Mouse (Mus musculus): ENCODE results near the gene Ganab. TPM values are rescaled to one million over a fixed set of nuclear protein-coding genes. Genes with fewer than 3 reads are reported as not detected.
A peak's percentile ranks its signal among the peaks of the same experiment; 100 is the strongest.

Ganab gene
- polyA plus RNA-seq, 1 experiment from 2014 or later = 78.7 TPM

DNA sequence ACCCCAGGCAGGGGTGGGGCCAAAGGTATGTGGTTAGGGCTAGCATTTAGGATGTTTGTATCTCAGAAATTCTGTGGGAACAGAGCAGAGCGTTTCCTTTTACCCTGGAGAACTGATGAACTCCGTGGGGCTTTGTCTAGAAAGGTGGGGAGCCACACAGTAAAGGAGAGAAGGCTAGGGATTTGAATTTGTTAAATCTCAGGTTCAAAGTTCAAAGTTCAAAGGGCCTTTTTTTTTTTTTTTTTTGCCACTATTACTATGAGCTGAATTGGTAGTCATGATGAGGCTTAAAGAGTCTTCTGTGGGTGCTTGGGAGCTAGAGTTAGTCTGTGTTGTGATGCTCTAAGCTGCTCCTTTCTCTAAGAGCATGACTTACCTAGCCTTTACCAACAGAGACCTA is 38.9 kb downstream of the Ganab start:
- ATAC-seq (ENCODE audit: insufficient number of reproducible peaks, low FRiP score) = no peak
- WGBS = 91% methylated on average over 2 of the region's 2 CpGs

DNA sequence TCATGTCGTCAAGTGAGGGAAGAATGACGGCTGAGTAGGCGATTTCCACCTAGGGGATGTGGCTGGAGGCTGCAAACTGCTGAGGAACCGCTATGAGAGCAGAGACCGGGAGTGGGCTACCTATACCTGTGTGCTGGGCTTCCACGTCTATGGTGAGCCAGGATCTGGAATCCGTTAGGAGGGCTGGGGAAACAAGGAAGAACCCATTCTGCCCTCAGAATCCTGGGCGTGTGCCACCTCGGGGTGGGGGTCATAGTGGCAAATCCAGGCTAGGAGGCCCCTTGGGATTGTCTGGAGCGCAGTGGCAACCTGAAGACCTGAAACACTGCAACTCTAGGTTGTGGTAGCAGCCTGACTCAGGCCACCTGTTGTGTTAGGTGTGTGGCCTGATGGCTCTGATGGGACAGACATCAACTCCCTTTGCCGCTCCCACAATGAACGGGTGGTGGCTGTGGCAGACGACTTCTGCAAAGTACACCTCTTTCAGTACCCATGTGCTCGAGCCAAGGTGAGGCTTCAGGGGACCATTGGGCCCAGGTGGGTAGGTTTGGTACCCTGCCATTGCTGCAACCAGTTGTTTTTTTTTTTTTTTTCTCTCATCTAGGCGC is 42.8 kb downstream of the Ganab start:
- H3K4me1 ChIP-seq (replicated peaks) = peaks cover 35% of the 10 kb centered on the region
- H3K4me3 ChIP-seq = no peak overlapping the region
- WGBS = 78% methylated on average over 15 of the region's 15 CpGs
- H3K9me3 ChIP-seq (replicated peaks) = no peaks in the 10 kb centered on the region
- no peaks in the 10 kb centered on the region for H3K27me3 ChIP-seq (replicated peaks)
- no peak for ATAC-seq (ENCODE audit: insufficient number of reproducible peaks, low FRiP score)
- peak overlapping the region; percentile 77; the same call in 1 of the 2 replicates for H3K9ac ChIP-seq
- peak overlapping the region; percentile 72 for H3K4me2 ChIP-seq
- H3K27ac ChIP-seq (ENCODE audit: poor library complexity, severe bottlenecking) = no peak overlapping the region
- H3K36me3 ChIP-seq = peaks cover 53% of the 10 kb centered on the region

More for the DNA sequence above, 38.9 kb downstream of the Ganab start:
- Histone ChIP-seq H3K4me1 (replicated peaks) (peaks cover 13% of the 10 kb centered on the region), H3K4me3 (no peak overlapping the region), H3K27me3 (replicated peaks) (no peaks in the 10 kb centered on the region), H3K9ac (no peak overlapping the region), H3K4me2 (no peak overlapping the region), H3K9me3 (replicated peaks) (no peaks in the 10 kb centered on the region), H3K27ac (ENCODE audit: poor library complexity, severe bottlenecking) (no peak overlapping the region), H3K36me3 (peaks cover 61% of the 10 kb centered on the region)

DNA sequence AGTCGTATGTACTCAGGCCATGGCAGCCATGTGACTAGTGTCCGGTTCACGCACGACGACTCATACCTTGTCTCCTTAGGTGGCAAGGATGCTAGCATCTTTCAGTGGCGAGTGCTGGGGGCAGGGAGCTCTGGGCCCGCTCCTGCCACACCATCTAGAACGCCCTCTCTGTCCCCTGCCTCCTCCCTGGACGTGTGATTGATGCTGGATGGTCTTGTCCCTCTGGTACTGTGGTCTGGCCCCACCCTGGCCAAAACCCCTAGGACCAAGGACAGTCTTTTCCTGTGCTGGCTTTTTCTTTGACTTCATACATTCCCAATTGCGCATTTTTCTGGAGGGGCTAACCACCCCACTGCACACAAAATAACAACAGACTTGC is 43.3 kb downstream of the Ganab start:
- no peaks in the 10 kb centered on the region for H3K27me3 ChIP-seq (replicated peaks)
- no peak for ATAC-seq (ENCODE audit: insufficient number of reproducible peaks, low FRiP score)
- no peaks in the 10 kb centered on the region for H3K9me3 ChIP-seq (replicated peaks)
- peaks cover 35% of the 10 kb centered on the region for H3K4me1 ChIP-seq (replicated peaks)
- peak overlapping the region; percentile 88 for H3K4me3 ChIP-seq
- H3K27ac ChIP-seq (ENCODE audit: poor library complexity, severe bottlenecking) = peak overlapping the region; percentile 70; the same call in 1 of the 2 replicates
- peak overlapping the region; percentile 72 for H3K4me2 ChIP-seq
- WGBS = 36% methylated on average over 10 of the region's 10 CpGs
- H3K9ac ChIP-seq = peak overlapping the region; percentile 77
- H3K36me3 ChIP-seq = peaks cover 53% of the 10 kb centered on the region

DNA sequence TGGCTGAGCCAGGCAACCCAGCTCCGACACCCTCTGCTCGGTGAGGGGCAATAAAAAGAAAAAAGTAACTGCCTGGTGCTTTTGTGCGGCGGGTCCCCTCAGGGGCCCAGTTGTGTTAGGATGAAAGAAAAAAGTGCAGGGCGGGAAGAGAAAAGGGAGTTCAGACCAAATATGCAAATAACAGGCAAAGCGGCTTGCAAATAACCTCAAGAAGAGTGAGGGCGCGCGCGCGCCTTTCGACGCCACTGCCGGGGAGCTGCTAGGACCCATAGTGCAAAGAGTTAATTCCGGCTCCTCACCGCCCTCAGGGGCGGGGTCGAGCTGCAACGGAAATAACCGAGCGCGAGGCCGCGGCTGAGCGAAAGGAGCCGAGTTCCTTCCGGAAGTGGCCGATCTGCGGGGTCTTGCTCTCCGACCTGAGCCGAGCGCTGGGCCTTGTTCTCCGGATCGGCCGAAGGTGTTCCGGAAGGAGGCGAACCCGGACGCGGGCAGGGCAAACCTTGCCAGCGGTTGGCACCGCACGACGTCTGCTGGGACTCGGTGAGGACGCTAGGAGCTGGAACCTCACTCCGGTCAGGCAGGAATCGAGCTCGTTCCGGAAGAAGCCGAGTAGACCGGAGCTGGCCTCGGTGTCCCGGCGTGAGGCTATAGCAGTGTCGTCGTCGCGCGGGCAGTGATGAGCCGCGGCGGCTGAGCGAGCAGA is 43.8 kb downstream of the Ganab start, which contains the start of gene Mta2:
TSS of gene Mta2 (plus strand) at position 361 of the 703 bp plus-strand sequence.
- no peaks in the 10 kb centered on the region for H3K9me3 ChIP-seq (replicated peaks)

DNA sequence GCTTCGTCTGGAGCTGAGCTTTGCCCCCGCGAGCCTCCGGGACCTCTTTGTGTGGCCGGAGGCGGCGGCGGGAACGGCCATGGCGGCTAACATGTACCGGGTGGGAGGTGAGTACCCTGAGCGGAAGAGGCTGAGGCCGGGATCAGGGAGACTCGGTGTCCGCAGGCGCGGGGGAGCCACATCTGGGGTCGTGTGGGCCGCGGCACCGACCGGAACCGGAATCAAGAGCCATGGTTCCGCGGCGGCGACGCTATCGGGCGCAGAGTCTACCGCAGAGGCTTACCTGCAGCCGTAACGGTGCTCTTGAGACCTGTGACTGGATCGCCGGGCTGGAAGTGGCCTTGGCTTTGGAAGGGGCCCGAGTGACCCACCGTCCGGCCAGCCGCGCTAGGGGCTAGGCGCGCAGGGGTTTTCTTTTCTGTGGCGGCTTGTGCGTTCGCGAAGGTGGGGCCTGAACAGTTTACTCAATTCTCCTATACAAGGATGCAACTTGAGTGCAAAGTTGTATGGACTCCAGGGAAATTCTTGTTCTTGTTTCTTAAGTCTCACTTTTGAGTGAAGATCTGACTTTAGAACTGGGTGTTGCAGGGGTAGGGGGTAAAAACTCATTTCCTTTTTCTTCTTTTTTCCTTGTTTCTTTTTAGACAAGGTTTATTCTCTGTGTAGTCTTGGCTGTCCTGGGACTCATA is 44.5 kb downstream of the Ganab start:
- under 1% methylated on average over 46 of the region's 46 CpGs for WGBS
- peaks cover 35% of the 10 kb centered on the region for H3K4me1 ChIP-seq (replicated peaks)
- no peaks in the 10 kb centered on the region for H3K9me3 ChIP-seq (replicated peaks)
- peak overlapping the region; percentile 97 for H3K27ac ChIP-seq (ENCODE audit: poor library complexity, severe bottlenecking)
- H3K4me3 ChIP-seq = peak overlapping the region; percentile 88
- ATAC-seq (ENCODE audit: insufficient number of reproducible peaks, low FRiP score) = peak; percentile 68
- no peaks in the 10 kb centered on the region for H3K27me3 ChIP-seq (replicated peaks)
- H3K4me2 ChIP-seq = peak overlapping the region; percentile 72
- H3K9ac ChIP-seq = peak overlapping the region; percentile 98
- peaks cover 55% of the 10 kb centered on the region for H3K36me3 ChIP-seq

More for the DNA sequence above, 43.8 kb downstream of the Ganab start, which contains the start of gene Mta2:
- under 1% methylated on average over 64 of the region's 64 CpGs for WGBS
- Histone ChIP-seq H3K27ac (ENCODE audit: poor library complexity, severe bottlenecking) (peak within 1 kb of the TSS; percentile 97), H3K36me3 (peaks cover 54% of the 10 kb centered on the region), H3K4me2 (peak within 1 kb of the TSS; percentile 72), H3K9ac (peak within 1 kb of the TSS; percentile 98), H3K4me3 (peak within 1 kb of the TSS; percentile 88), H3K27me3 (replicated peaks) (no peaks in the 10 kb centered on the region), H3K4me1 (replicated peaks) (peaks cover 35% of the 10 kb centered on the region)
- ATAC-seq (ENCODE audit: insufficient number of reproducible peaks, low FRiP score) = peak; percentile 93

DNA sequence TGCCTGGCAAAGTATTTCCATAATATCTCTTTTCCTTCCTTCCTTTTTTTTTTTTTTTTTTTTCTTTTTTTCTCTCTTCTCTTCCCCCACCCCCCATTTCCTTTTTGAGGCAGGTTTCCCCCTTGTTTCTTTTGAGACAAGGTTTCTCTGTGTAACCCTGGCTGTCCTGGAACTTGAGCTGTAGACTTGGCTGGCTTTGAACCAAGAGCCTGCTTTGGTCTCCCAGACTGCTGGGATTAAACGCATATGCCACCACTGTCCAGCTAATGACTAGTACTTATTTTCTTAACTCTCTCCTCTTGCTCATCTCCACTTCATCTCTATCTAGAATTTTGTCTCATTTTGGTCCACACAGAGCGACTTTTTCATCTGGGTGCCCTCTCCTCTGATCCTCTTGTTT is 45.2 kb downstream of the Ganab start:
- Histone ChIP-seq H3K27ac (ENCODE audit: poor library complexity, severe bottlenecking) (peak overlapping the region; percentile 97), H3K9ac (peak overlapping the region; percentile 98), H3K9me3 (replicated peaks) (no peaks in the 10 kb centered on the region), H3K4me1 (replicated peaks) (peaks cover 35% of the 10 kb centered on the region), H3K36me3 (peaks cover 57% of the 10 kb centered on the region), H3K27me3 (replicated peaks) (no peaks in the 10 kb centered on the region), H3K4me2 (peak overlapping the region; percentile 72), H3K4me3 (peak overlapping the region; percentile 88)
- 60% methylated on average over 2 of the region's 2 CpGs for WGBS
- no peak for ATAC-seq (ENCODE audit: insufficient number of reproducible peaks, low FRiP score)

DNA sequence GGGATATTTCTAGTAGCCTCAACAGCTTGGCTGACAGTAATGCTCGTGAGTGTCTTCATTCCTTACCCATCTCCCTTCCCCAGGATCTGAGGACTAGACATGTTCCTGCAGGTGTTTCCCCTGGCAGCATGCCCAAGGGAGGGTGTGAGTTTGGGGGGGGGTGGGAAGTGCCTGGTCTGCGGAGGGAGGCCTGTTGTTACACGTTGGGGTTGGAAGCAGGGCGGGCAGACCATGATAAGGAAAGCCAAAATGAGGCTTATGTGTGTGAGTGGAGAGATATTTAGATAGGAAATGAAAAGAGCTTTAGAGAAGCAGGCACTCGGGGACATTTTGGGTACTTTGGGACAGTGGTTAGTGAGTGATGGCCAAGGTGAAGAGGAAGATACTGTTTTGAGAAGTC is 46.2 kb downstream of the Ganab start:
- Histone ChIP-seq H3K27ac (ENCODE audit: poor library complexity, severe bottlenecking) (peak overlapping the region; percentile 5), H3K36me3 (peaks cover 58% of the 10 kb centered on the region), H3K4me3 (peak overlapping the region; percentile 88), H3K4me2 (peak overlapping the region; percentile 72), H3K27me3 (replicated peaks) (no peaks in the 10 kb centered on the region), H3K9ac (peak overlapping the region; percentile 62; the same call in 1 of the 2 replicates), H3K4me1 (replicated peaks) (peaks cover 35% of the 10 kb centered on the region), H3K9me3 (replicated peaks) (no peaks in the 10 kb centered on the region)
- WGBS = 37% methylated on average over 5 of the region's 5 CpGs
- no peak for ATAC-seq (ENCODE audit: insufficient number of reproducible peaks, low FRiP score)

DNA sequence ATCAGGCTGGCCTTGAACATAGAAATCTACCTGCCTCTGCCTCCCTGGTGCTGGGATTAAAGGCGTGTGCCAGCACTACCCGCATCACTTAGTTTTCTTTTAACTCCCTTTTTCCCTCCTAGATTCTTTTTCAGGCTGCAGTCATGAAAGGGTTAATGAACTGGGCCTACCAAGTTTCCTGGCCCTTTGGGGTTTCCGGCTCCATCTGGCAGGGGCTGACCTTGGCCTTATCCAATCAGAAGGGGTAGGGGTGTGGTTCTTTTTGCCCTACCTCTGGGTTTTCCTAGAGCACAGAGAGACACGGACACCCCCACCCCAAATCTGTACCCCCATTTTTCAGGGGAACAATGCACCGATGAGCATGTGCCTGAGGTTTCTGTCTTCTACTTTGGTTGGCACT is 46.9 kb downstream of the Ganab start:
- Histone ChIP-seq H3K9ac (peak overlapping the region; percentile 33; the same call in 1 of the 2 replicates), H3K4me1 (replicated peaks) (peaks cover 35% of the 10 kb centered on the region), H3K27ac (ENCODE audit: poor library complexity, severe bottlenecking) (peak overlapping the region; percentile 13), H3K36me3 (peaks cover 60% of the 10 kb centered on the region), H3K27me3 (replicated peaks) (no peaks in the 10 kb centered on the region), H3K4me2 (peak overlapping the region; percentile 50), H3K9me3 (replicated peaks) (no peaks in the 10 kb centered on the region), H3K4me3 (peak overlapping the region; percentile 18)
- WGBS = 39% methylated on average over 5 of the region's 5 CpGs
- ATAC-seq (ENCODE audit: insufficient number of reproducible peaks, low FRiP score) = no peak

DNA sequence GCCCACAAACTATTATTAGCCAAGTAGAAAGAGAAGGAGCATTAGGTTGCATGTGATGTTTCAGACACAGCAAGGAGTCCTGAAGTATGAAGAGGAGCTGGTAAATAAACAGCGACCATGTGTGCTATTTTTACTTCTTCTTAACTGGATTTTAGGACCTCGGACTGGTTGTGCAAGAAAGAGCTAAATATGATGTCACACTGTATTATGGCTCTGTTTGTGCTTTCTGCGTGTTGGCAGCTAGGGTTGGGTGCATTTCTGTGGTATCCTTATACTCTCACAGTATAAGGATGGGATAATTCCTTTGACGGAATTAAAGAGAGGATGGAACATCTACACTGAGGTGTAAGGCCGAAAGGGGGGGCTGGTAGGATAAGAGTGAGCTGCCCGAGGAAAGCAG is 47.4 kb downstream of the Ganab start:
- 82% methylated on average over 6 of the region's 6 CpGs for WGBS
- H3K9ac ChIP-seq = 0 out of 2 replicates have a peak overlapping the region, but pooled peaks have one; percentile 33
- peak overlapping the region; percentile 13; the same call in 1 of the 2 replicates for H3K27ac ChIP-seq (ENCODE audit: poor library complexity, severe bottlenecking)
- no peak for ATAC-seq (ENCODE audit: insufficient number of reproducible peaks, low FRiP score)
- peak overlapping the region; percentile 18 for H3K4me3 ChIP-seq
- H3K4me1 ChIP-seq (replicated peaks) = peaks cover 34% of the 10 kb centered on the region
- H3K9me3 ChIP-seq (replicated peaks) = no peaks in the 10 kb centered on the region
- peaks cover 64% of the 10 kb centered on the region for H3K36me3 ChIP-seq
- peak overlapping the region; percentile 50 for H3K4me2 ChIP-seq
- no peaks in the 10 kb centered on the region for H3K27me3 ChIP-seq (replicated peaks)

DNA sequence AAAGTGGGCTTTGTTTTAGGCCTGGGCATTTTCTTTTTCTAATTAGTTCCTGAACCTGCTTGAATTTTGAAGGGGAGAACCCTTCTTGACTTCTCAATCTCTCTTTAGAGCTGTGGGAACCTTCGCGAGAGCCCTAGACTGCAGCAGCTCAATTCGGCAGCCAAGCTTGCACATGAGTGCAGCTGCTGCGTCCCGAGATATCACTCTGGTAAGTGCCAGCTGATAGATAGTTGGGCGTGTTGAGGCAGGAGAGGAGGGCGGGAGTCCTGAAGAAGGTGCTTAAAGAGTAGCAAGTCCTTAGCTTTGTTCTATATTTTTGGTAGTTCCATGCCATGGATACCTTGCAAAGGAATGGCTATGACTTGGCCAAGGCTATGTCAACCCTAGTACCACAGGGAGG is 49.1 kb downstream of the Ganab start:
- no peak overlapping the region for H3K4me2 ChIP-seq
- no peak overlapping the region for H3K9ac ChIP-seq
- no peak overlapping the region for H3K27ac ChIP-seq (ENCODE audit: poor library complexity, severe bottlenecking)
- H3K4me3 ChIP-seq = no peak overlapping the region
- ATAC-seq (ENCODE audit: insufficient number of reproducible peaks, low FRiP score) = no peak
- H3K27me3 ChIP-seq (replicated peaks) = no peaks in the 10 kb centered on the region
- peaks cover 81% of the 10 kb centered on the region for H3K36me3 ChIP-seq
- 84% methylated on average over 7 of the region's 7 CpGs for WGBS
- peaks cover 23% of the 10 kb centered on the region for H3K4me1 ChIP-seq (replicated peaks)
- no peaks in the 10 kb centered on the region for H3K9me3 ChIP-seq (replicated peaks)

DNA sequence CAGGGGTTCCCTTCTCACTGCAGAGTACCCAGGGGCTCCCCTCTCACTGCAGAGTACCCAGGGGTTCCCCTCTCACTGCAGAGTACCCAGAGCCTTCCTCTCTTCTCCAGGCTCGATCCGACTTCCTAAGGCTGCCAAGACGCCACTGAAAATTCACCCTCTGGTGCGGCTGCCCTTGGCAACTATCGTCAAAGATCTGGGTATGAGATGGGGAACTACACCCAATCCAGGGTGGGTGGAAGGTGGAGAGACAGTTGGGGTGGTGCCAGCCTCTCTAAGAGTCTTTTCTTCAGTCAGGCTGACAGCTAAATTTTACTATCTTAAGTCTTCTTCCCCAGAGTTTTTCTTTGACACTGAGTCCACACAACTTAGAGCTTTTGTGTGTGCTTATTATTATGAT is 52.3 kb downstream of the Ganab start:
- no peak overlapping the region for H3K27ac ChIP-seq (ENCODE audit: poor library complexity, severe bottlenecking)
- whole genome bisulfite sequencing = 94% methylated on average over 5 of the region's 5 CpGs

More for the DNA sequence above, 52.3 kb downstream of the Ganab start:
- Histone ChIP-seq H3K36me3 (peaks cover 74% of the 10 kb centered on the region), H3K4me2 (no peak overlapping the region), H3K4me3 (no peak overlapping the region), H3K9ac (no peak overlapping the region), H3K9me3 (replicated peaks) (no peaks in the 10 kb centered on the region), H3K27me3 (replicated peaks) (no peaks in the 10 kb centered on the region), H3K4me1 (replicated peaks) (peaks cover 19% of the 10 kb centered on the region)
- no peak for ATAC-seq (ENCODE audit: insufficient number of reproducible peaks, low FRiP score)

All from heart, embryonic 12.5 days (tissue).